Mouse (Mus musculus) brain, adult 2 months (tissue): ENCODE measurements around the gene Ggcx.

Source experiments
- DNase-seq: peaks from one replicate; pipeline ENCODE4 v3.0.0; 2011; ENCODE audit warnings: low read depth, low spot score

Ggcx gene

DNA sequence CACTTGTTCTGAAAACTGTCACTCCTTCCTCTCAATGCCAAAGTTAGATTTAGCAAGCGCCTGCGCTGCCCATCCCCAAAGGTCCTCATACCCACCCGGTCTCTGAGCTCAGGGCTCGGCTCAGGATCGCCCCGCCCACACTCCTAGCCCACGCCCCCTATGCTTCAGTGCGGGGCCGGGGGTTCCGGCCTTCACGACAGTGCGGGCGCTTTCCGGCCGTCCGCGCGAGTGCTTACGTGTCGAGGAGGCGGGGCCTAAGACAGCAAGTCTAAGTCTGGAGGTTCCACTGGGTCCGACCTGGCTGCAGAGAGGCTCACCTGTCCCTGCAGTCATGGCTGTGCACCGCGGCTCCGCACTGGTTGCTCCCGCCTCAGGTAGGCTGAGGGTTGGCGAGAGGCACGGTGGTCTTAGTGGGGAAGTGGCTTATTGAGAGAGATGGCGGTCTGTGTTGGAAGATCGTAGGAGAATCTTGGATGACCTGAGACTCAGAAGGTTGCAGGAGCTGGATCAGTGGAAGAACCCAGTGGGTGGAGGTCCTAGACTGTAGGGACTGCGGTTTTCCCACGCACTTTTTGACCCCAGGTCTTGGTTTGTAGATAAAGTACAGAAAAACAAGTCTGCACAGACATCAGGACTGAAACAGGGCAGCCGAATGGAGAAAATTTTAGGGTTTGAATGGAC is at the start of gene Ggcx:
TSS of gene Ggcx (plus strand) at position 233 of the 681 bp plus-strand sequence.
- DNase-seq = peak; percentile 97

DNA sequence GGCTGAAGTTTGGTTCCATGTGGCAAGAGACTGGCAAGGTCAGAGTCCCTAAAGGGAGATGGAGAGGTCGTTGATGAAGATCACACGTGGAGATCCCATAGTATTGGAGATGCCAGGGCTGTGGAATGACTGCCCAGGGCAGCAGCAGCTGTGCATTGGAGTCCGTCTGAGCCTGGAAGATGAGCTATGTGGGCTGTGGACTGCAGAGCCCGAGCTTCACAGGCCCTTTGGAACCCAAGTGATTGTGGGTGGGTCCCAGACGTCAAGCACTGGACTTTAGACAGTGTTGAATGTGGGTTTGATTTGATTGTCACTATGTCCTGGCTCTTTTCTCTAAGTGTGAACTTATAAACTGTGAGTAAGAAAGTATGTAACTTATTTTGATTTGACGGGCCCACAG is 49.1 kb upstream of the Ggcx start:
- no peak for DNase-seq

DNA sequence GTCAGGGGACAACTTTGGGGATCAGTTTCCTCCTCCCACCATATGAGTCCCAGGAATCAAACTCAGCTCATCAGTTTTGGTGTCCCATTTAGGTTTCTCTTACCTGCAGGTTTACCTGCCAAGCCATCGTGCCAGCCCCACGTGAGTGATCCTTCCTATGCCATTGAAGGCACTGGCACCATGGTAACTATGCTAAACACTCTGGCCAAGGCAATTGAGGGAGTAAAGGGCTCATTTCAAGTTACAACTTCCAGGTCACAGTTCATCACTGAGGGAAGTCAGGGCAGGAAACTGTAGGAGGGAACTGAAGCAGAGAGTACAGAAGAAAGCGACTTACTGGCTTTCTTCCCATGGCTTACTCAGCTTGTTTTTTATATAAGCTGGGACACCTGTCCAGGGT is 47.8 kb upstream of the Ggcx start:
- no peak for DNase-seq

DNA sequence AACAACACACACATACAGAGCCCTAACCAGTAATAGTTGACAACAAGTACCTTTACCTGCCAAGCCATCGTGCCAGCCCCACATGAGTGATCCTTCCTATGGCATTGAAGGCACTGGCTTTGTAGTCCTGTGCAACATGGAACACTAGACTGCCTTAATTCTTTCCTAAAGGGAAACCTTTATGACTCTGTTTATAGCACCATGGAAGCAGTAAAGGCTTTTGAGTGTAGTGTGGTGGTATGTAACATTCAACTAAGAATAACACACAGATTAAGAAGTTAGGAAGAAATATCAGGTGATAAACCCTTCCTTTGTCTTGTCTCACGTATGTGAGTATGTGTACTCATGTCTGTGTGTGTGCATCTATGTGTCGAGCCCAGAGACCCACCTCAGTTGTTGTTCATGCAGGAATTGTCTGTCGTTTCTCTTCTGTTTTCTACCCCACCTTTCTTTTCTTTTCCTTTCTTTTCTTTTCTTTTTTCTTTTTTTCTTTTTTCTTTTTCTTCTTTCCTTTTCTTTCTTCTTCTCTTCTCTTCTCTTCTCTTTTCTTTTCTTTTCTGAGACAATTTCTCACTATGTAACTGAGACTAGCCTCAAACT is 47.2 kb upstream of the Ggcx start, which contains the start of gene Rnf181:
TSS of gene Rnf181 (minus strand) at position 113 of the 600 bp plus-strand sequence.
- no peak for DNase-seq

DNA sequence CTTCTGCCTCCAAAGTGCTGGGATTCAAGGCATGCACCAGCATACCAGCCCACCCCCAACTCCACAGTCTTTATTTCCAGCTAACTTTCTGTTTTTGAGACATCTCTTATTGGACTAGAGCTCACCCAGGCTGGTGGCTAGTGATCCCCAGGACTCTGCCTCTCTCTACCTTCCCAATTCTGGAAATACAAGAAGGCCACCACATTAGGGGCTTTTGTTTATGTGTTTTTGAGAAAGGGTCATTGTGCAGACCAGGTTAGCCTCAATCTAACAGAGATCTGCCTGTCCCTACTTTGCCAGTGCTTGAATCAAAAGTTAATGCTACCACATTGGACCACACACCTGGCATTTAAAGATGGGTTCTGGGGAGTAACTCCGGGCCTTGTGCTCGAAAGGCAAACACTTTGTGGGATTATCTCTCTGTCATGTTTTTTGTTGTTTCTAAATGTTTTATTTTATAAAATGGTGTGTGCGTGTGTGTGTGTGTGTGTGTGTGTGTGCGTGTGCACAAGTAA is 46.6 kb upstream of the Ggcx start:
- no peak for DNase-seq

DNA sequence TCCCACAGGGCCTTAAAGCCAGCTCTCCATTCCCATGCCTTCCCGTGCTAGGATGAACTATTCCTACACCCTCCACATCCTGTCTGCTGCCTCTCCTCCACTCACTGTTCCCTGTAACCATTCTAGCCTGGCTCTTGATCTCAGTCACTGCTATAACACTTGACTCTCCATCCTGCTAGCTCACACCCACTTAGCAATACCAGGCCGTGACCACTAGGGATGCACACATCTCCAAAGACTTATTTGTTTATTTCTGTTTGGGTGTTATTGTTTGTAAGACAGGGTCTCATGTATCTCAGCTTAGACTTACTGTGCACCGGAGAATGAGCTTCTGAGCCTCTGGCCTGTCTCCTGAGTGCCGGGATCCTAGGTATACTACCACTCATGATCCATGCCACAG is 44.6 kb upstream of the Ggcx start:
- no peak for DNase-seq

DNA sequence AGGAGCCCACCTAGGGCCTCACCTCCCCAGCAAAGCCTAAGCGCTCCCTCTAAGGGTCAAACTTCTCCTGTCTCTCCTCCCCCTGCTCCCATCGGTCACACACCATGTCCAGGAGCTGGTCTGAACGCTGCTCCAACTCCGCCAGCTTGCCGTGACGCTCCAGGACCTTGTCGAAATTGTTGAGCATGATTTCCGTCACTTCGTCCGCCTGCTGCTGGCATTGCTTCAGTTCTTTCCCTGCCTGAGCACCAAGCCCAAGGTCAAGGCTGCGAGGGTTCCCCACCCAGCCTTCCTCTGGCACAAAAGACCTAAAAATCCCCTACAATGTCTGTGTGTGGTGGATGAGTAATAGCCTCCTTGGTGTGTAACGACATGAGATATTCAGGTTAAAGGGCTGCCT is 44.0 kb upstream of the Ggcx start:
- no peak for DNase-seq

DNA sequence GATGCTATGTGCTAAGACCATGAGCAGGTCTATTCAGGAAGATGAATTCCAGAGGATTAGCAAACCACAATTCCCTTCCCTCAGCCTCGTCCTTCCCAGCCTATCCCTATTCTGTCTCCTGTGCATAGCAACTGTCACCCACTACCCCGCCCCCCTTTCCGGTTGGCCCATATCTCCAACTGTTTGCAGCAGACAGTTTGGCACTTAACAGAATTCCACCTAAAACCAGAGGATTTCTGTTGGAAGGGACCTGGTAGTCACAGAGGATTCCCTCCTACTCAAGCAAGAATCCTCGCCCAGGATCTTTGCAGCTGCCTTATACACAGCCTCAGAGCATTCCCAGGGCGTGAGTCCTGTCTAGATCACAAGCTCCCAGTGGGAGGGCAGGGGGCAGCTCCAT is 43.0 kb upstream of the Ggcx start:
- peak; percentile 83 for DNase-seq

DNA sequence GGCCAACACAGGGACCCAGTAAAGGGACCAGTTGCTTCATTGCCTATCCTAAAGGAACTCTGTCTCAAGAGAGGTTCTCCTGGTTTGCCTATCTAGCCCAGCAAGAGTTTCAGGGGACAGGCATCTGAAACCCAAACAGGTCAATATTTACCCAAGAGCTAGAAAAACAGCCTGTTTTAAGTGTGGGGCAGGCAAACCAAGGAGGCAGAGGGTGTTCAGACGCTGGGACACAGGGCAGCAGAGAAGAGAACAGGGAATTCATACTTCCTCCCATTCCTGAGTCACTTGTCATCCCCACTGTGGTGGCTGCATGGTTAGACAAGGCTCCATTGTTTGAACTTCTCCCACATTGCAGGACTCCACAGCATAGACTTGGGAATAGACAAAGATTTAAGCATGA is 42.5 kb upstream of the Ggcx start:
- peak; percentile 61 for DNase-seq

DNA sequence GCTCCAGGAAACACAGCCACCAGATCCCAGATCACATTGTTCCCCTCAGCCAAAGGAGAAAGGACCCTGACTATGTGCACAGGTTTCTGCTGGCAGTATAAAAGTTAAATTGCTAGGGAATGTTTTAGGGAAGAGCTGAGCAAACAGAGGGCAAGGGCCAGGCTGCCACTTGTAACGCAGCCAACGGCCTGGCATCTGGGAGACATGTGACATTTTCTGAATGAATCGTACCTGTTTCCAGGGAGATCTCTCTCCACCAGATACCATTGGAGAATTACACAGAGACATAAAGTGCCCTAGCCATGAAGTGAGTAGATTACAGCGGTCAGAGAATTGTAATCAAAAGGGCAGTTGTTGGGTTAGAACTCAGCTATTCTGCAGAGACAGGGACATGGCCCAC is 40.9 kb upstream of the Ggcx start:
- no peak for DNase-seq

DNA sequence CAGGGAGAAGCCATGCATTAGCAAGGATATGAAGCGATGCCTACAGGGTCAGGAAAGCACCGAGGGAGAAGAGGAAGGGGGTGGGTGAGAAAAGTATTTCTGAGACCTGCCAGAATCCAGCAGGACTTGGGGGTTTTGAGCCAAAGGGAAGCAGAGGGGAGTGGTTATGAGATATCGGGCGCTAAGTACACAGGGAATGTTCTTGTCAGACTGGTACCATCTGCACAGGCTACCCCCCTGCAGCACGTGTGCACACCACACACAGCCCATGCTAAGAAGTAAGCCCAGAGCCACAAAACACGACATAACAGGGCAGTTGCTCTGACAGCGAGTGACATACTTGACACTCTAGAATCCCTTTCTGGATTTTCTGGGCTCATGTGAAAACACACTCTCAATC is 39.9 kb upstream of the Ggcx start:
- no peak for DNase-seq

DNA sequence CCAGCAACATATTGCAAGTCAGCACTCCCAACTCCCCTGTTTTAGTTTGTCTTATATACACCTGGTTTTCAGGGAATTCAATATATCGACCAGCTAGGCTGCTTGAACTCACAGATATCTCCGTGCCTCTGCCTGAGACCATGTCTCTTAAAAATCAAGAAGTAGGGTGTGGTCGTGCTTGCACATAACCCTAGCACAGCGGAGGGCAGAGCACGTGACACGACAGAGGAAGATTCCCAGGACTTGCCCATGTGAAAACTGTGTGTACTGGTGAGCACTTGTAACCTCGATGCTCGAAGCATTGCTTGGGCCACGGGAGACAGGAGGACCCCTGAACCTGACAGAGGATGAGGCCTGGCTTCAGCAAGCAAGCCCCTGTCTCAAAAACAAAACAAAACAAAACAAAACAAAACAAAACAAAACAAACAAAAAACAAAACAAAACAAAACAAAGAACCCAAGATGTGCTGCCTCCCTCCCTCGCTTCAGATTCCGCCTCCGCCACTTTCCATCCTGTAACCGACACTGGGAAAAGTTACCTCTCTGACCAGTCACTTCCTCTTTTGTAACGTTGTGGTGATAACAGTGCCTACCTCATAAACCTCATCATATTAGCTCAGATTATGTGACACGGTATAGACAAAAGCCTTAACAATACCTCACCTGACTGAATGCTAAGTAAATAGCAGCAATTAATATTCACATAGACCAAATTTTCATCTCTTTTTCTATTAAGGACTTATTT is 39.1 kb upstream of the Ggcx start:
- DNase-seq = no peak

DNA sequence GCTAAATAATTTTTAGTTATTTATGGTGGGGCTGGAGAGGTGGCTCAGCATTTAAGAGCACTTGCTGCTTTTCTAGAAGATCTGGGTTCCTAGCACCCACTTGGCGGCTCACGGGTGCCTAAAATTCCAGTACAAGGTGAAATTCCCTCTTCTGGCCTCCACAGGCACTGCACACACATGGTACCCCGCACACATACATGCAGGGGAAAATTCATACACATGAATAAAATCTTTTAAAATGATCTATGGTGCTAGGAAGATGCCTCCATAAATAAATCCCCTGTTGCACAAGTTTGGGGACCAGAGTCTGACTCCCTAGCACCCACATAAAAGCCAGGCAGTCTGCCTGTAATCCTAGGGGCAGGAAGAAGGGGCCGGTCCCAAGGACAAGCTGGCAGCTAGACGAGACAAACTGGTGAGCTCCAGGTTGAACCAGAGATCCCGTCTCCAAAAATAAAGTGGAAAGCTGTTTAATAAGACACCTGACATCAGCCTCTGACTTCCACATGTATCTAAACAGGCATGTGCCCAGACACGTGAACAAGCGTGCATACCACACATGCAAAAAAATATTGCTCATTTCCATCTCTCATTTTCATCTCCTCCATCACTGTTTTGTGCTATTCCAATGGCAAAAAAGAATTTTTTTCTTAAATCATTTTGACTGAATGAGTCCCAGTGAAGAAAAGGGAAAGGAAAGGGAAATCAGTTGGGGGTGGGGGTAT is 35.4 kb upstream of the Ggcx start:
- DNase-seq = no peak

DNA sequence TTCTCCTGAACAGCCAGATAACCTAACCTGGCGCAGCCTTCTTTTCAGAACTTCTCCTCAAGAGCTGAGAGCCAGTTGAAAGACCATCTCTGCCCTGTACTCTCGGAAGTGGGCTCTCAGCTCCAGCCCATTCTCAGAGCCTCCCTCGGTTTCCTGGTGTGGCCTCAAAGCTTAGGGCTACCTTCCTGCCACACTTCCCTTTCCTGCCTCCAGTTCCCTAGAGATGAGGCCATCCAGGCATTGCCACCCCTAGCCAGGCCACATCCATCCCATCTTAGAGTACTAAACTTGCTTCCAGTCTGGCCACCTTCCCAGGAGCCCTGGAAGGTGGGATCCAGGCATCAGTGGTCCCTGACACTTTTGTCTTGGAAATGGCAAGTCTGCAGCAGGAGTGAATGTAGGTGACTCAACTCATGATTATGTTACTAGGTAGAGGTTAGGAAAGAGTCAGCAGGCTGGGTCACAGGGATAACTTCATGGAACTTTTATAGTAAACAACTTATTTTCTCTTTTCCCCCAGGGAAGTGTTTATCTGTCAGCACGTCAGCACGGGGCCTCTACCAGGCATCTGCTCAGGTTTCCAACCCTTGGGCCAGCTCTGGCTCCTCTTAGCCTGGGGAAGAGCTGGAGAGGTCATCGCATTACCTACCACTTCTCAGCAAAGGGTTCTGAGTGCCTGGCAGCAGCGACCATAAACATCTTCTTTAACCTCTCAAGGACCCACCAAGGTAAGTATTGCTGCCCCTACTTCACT is 34.6 kb upstream of the Ggcx start:
- no peak for DNase-seq

DNA sequence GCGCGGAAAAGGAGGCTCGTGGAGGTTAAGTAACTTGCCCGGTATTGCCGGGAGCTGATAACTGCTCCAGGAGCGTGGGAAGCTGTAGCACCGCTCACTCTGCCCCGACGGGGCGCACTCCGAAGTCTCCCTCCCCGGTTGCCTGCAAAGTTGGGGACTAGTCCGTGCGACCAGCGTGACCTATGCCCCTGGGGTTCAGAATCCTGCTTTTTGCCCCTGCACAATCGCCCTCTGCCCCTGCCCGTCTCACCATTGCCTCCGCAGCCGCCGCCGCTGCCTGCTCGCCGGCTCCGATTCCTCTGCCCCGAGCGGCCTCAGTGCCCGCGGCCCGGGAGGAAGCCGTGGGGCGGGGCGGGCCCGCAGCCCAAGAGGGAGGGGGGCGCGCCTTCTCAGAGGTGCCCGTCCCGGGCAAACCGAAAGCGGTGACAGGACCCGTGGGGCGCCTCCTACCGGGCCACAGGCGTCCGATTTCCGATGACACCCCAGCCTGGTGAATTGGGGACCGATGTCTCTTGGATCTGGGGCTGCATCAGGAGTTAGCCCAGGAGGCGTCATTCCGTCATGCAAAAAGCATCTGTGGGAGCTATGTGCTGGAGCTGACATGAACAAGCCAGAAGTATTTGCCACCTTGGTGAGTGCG is 33.9 kb upstream of the Ggcx start, which contains the start of gene Vamp5:
TSS of gene Vamp5 (minus strand) at position 338 of the 640 bp plus-strand sequence.
- DNase-seq = peak; percentile 51

DNA sequence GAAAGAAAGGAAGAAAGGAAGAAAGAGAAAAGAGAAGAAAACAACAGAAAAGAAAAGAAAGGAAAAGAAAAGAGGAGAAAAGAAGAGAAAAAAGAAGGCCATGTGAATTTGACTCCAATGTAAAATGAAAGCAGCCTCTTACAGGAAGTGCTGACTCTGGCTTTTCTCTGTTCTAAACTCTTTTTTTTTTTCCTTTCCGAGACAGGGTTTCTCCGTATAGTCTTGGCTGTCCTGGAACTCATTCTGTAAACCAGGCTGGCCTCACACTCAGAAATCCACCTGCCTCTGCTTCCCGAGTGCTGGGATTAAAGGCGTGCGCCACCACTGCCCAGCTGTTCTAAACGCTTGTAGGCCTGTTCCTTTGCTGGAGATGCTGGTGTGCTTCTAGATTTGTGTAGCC is 31.6 kb upstream of the Ggcx start:
- no peak for DNase-seq

DNA sequence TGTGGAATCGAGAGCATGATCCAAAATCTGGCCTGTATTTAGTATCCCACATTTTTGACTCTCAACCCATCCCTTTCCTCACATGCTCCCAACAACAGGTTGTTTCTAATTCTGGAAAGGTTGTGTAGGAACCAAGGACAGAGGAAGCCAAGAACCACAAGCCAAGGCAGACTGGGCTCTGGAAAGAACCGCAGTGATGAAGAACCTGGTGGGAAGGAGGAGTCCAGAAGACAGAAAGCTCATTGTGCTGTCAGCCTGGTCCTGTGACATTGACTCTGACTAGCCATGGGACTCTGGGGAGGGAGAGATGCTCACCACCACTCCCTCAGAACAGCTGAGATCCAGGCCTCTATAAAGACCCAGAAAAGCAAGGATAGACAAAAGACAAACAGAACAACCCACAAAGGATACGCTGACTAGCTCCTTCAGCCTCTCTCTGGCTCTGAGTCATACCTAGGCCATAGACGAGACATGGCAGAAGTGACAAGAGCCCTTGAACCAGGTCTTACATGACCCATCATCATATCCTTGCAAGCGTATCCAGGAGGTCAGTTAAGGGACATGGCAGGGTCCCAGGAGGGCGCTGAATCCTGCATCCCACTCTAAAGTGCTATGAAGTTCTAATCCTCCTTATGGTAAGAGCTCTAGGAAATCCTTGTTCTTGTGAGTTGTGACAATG is 30.8 kb upstream of the Ggcx start:
- peak; percentile 53 for DNase-seq

DNA sequence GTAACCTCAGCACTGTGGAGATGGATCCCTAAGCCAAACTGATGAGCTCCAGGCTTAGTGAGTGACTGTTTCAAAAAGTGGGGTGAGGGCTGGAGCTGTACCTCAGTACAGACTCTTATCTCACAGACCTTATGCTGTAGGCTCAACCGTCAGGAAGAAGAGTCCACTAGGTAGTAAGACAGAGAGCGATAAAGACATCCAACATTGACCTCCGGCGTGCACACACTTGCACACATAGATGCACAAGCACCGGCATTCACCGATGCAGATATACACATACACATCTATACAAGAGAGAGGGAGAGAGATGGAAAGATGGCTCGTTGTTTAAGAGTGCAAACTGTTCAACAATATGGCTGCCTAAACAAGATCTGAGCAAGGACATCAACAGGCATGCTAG is 30.2 kb upstream of the Ggcx start:
- no peak for DNase-seq

DNA sequence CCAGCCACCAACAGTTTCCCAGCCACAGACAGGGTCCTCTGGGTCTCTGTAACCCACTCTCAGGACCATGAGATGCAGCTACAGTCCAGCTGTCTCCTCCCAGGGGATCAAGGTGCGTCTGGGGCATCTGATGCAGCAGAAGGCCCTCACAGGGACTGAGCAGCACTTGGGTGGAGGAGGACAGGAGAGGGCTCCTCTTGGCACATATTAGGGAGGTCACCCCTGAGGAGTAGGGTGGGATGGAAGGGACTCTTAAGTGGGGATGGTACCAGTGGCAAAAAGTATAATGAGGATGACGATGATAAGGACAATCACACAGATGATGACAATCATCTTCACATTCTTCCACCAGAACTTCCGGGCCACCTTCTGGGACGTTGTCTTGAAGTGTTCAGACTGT is 28.9 kb upstream of the Ggcx start:
- no peak for DNase-seq

DNA sequence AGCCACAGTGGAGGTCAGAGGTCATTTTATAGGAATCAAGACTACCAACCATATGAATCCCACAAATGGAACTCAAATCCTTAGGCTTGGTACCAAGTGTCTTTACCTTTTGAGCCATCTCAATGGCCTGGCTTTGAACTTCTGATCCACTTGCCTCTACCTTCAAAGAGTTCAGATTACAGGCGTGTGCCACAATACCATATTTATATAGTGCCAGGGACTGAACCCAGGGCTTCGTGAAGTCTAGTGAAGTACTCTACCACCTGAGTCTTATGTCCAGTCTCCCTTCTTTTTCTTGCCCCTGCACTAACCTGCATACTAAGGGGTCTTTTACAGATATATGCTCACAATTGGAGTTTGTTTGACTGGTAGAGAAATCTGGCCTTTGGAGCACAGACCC is 27.5 kb upstream of the Ggcx start:
- DNase-seq = no peak
